Mouse (Mus musculus): ENCODE measurements around the gene Ust. TPM values are rescaled to one million over a fixed set of nuclear protein-coding genes. Genes with fewer than 3 reads are reported as not detected.
A peak's percentile ranks its signal among the peaks of the same experiment; 100 is the strongest.

Ust gene
- polyA plus RNA-seq, 1 experiment from 2014 or later, result 2.9 TPM

- no peak overlapping the region for H3K9ac ChIP-seq
Observed at GRCm38 (mm10) chr10:8392226-8392625, 126.4 kb downstream of the Ust start.

GRCm38 (mm10) chr10:8391264-8391748, 127.3 kb downstream of the Ust start:
- Histone ChIP-seq H3K27me3 (peaks cover 43% of the 10 kb centered on the region), H3K27ac (no peak overlapping the region), H3K9ac (no peak overlapping the region), H3K4me3 (replicated peaks) (no peak overlapping the region), H3K4me1 (no peaks in the 10 kb centered on the region), H3K4me2 (no peak overlapping the region), H3K36me3 (replicated peaks) (no peaks in the 10 kb centered on the region), H3K9me3 (no peaks in the 10 kb centered on the region)
- peak; percentile 55; the same call in 1 of the 2 replicates for ATAC-seq (ENCODE audit: low FRiP score)
- 18% methylated on average over 4 of the region's 4 CpGs for WGBS

More at GRCm38 (mm10) chr10:8392226-8392625, 126.4 kb downstream of the Ust start:
- Histone ChIP-seq H3K4me1 (no peaks in the 10 kb centered on the region), H3K9me3 (no peaks in the 10 kb centered on the region), H3K27ac (no peak overlapping the region), H3K36me3 (replicated peaks) (no peaks in the 10 kb centered on the region), H3K4me2 (no peak overlapping the region), H3K27me3 (peaks cover 43% of the 10 kb centered on the region), H3K4me3 (replicated peaks) (no peak overlapping the region)
- WGBS, result 85% methylated on average over 2 of the region's 2 CpGs
- no peak for ATAC-seq (ENCODE audit: low FRiP score)

- ATAC-seq (ENCODE audit: low FRiP score), result no peak
- Histone ChIP-seq H3K4me1 (no peaks in the 10 kb centered on the region), H3K27me3 (peaks cover 32% of the 10 kb centered on the region), H3K27ac (no peak overlapping the region), H3K4me3 (replicated peaks) (no peak overlapping the region), H3K9ac (no peak overlapping the region), H3K9me3 (no peaks in the 10 kb centered on the region), H3K4me2 (no peak overlapping the region), H3K36me3 (replicated peaks) (no peaks in the 10 kb centered on the region)
- 76% methylated on average over 7 of the region's 7 CpGs for WGBS
Observed at GRCm38 (mm10) chr10:8388239-8388638, 130.4 kb downstream of the Ust start.

GRCm38 (mm10) chr10:8369894-8370500, 148.6 kb downstream of the Ust start:
- Histone ChIP-seq H3K27me3 (peaks cover 2% of the 10 kb centered on the region; the same call in 1 of the 2 replicates), H3K9me3 (no peaks in the 10 kb centered on the region), H3K4me2 (no peak overlapping the region), H3K4me1 (no peaks in the 10 kb centered on the region), H3K36me3 (replicated peaks) (no peaks in the 10 kb centered on the region), H3K27ac (no peak overlapping the region), H3K4me3 (replicated peaks) (no peak overlapping the region), H3K9ac (no peak overlapping the region)
- ATAC-seq (ENCODE audit: low FRiP score), result no peak
- 81% methylated on average over 10 of the region's 10 CpGs for WGBS

GRCm38 (mm10) chr10:8365816-8366215, 152.8 kb downstream of the Ust start:
- no peak for ATAC-seq (ENCODE audit: low FRiP score)
- Histone ChIP-seq H3K9me3 (no peaks in the 10 kb centered on the region), H3K27me3 (peaks cover 6% of the 10 kb centered on the region; the same call in 1 of the 2 replicates), H3K36me3 (replicated peaks) (no peaks in the 10 kb centered on the region), H3K4me1 (peaks cover 10% of the 10 kb centered on the region), H3K27ac (no peak overlapping the region), H3K9ac (no peak overlapping the region), H3K4me2 (no peak overlapping the region), H3K4me3 (replicated peaks) (no peak overlapping the region)
- WGBS, result 13% methylated on average over 1 of the region's 1 CpGs

GRCm38 (mm10) chr10:8364182-8364581, 154.4 kb downstream of the Ust start:
- Histone ChIP-seq H3K9me3 (no peaks in the 10 kb centered on the region), H3K27ac (no peak overlapping the region), H3K27me3 (peaks cover 6% of the 10 kb centered on the region; the same call in 1 of the 2 replicates), H3K9ac (no peak overlapping the region), H3K36me3 (replicated peaks) (no peaks in the 10 kb centered on the region), H3K4me3 (replicated peaks) (no peak overlapping the region), H3K4me1 (peaks cover 10% of the 10 kb centered on the region), H3K4me2 (no peak overlapping the region)
- ATAC-seq (ENCODE audit: low FRiP score), result no peak
- 8% methylated on average over 3 of the region's 3 CpGs for WGBS

- WGBS, result 28% methylated on average over 8 of the region's 8 CpGs
- no peak overlapping the region for H3K4me3 ChIP-seq (replicated peaks)
- ATAC-seq (ENCODE audit: low FRiP score), result no peak
- no peak overlapping the region for H3K4me2 ChIP-seq
- H3K4me1 ChIP-seq, result peaks cover 10% of the 10 kb centered on the region
- no peaks in the 10 kb centered on the region for H3K36me3 ChIP-seq (replicated peaks)
- H3K27me3 ChIP-seq, result peaks cover 6% of the 10 kb centered on the region; the same call in 1 of the 2 replicates
- no peak overlapping the region for H3K9ac ChIP-seq
- H3K27ac ChIP-seq, result no peak overlapping the region
- H3K9me3 ChIP-seq, result no peaks in the 10 kb centered on the region
Observed at GRCm38 (mm10) chr10:8363281-8363680, 155.3 kb downstream of the Ust start.

- no peak overlapping the region for H3K4me3 ChIP-seq (replicated peaks)
- 89% methylated on average over 14 of the region's 15 CpGs for whole genome bisulfite sequencing
- no peaks in the 10 kb centered on the region for H3K36me3 ChIP-seq (replicated peaks)
- H3K4me2 ChIP-seq, result no peak overlapping the region
- no peaks in the 10 kb centered on the region for H3K9me3 ChIP-seq
- H3K27ac ChIP-seq, result no peak overlapping the region
- no peak for ATAC-seq (ENCODE audit: low FRiP score)
- H3K9ac ChIP-seq, result no peak overlapping the region
- peaks cover under 1% of the 10 kb centered on the region; the same call in 1 of the 2 replicates for H3K4me1 ChIP-seq
- H3K27me3 ChIP-seq, result no peaks in the 10 kb centered on the region
Observed at GRCm38 (mm10) chr10:8358286-8359045, 160.2 kb downstream of the Ust start.

GRCm38 (mm10) chr10:8353534-8353933, 165.1 kb downstream of the Ust start:
- no peak overlapping the region for H3K27ac ChIP-seq
- 84% methylated on average over 4 of the region's 4 CpGs for WGBS
- no peak for ATAC-seq (ENCODE audit: low FRiP score)

GRCm38 (mm10) chr10:8350626-8351025, 168.0 kb downstream of the Ust start:
- ATAC-seq (ENCODE audit: low FRiP score), result no peak
- WGBS, result 90% methylated on average over 7 of the region's 7 CpGs
- H3K27me3 ChIP-seq, result no peaks in the 10 kb centered on the region

More at GRCm38 (mm10) chr10:8353534-8353933, 165.1 kb downstream of the Ust start:
- no peaks in the 10 kb centered on the region for H3K4me1 ChIP-seq
- no peaks in the 10 kb centered on the region for H3K27me3 ChIP-seq
- H3K9me3 ChIP-seq, result no peaks in the 10 kb centered on the region
- no peaks in the 10 kb centered on the region for H3K36me3 ChIP-seq (replicated peaks)
- no peak overlapping the region for H3K4me3 ChIP-seq (replicated peaks)
- H3K9ac ChIP-seq, result no peak overlapping the region
- no peak overlapping the region for H3K4me2 ChIP-seq

GRCm38 (mm10) chr10:8347497-8347896, 171.1 kb downstream of the Ust start:
- H3K27ac ChIP-seq, result no peak overlapping the region
- H3K9me3 ChIP-seq, result no peaks in the 10 kb centered on the region
- 75% methylated on average over 5 of the region's 5 CpGs for WGBS
- H3K4me1 ChIP-seq, result no peaks in the 10 kb centered on the region
- no peak for ATAC-seq (ENCODE audit: low FRiP score)
- H3K27me3 ChIP-seq, result no peaks in the 10 kb centered on the region
- H3K4me3 ChIP-seq (replicated peaks), result no peak overlapping the region
- H3K4me2 ChIP-seq, result no peak overlapping the region
- no peaks in the 10 kb centered on the region for H3K36me3 ChIP-seq (replicated peaks)
- H3K9ac ChIP-seq, result no peak overlapping the region

More at GRCm38 (mm10) chr10:8350626-8351025, 168.0 kb downstream of the Ust start:
- Histone ChIP-seq H3K9me3 (no peaks in the 10 kb centered on the region), H3K4me2 (no peak overlapping the region), H3K4me1 (no peaks in the 10 kb centered on the region), H3K9ac (no peak overlapping the region), H3K4me3 (replicated peaks) (no peak overlapping the region), H3K27ac (no peak overlapping the region), H3K36me3 (replicated peaks) (no peaks in the 10 kb centered on the region)

- Histone ChIP-seq H3K9me3 (no peaks in the 10 kb centered on the region), H3K27ac (no peak overlapping the region), H3K4me3 (replicated peaks) (no peak overlapping the region), H3K9ac (no peak overlapping the region), H3K4me1 (no peaks in the 10 kb centered on the region), H3K4me2 (no peak overlapping the region), H3K27me3 (no peaks in the 10 kb centered on the region), H3K36me3 (replicated peaks) (no peaks in the 10 kb centered on the region)
- 91% methylated on average over 2 of the region's 2 CpGs for WGBS
- no peak for ATAC-seq (ENCODE audit: low FRiP score)
Observed at GRCm38 (mm10) chr10:8342556-8342955, 176.1 kb downstream of the Ust start.

All from forebrain, embryonic 12.5 days (tissue).